Mouse (Mus musculus) heart, embryonic 10.5 days (tissue): Measurements from ENCODE around the gene Snw1. TPM values are rescaled to one million over a fixed set of nuclear protein-coding genes. Genes with fewer than 3 reads are reported as not detected.
"Not testable (repeated sequence)": the region's sequence is repeated elsewhere in the genome, so short reads cannot be mapped to it uniquely, and the experiment has no call there.

ENCODE experiments used
- DNase-seq: peaks from one replicate; pipeline ENCODE4 v3.0.0-alpha.2; 2017; ENCODE audit warnings: low spot score
- H3K27ac ChIP-seq: fragments of 300-500 bp; sonication (generic); 2 replicates; pipeline ENCODE4 v1.5.1; 2016; ENCODE audit warnings: mild to moderate bottlenecking
- H3K27me3 ChIP-seq: fragments of 300-500 bp; sonication (generic); 2 replicates; pipeline ENCODE4 v1.6.1; 2016; ENCODE audit warnings: mild to moderate bottlenecking; ENCODE audit not compliant: poor library complexity, insufficient read depth, severe bottlenecking
- H3K36me3 ChIP-seq: fragments of 300-500 bp; sonication (generic); 2 replicates; pipeline ENCODE4 v1.6.1; 2016; ENCODE audit warnings: mild to moderate bottlenecking, moderate library complexity
- H3K4me1 ChIP-seq: fragments of 300-500 bp; sonication (generic); 2 replicates; pipeline ENCODE4 v1.6.1; 2016; ENCODE audit warnings: mild to moderate bottlenecking
- H3K4me3 ChIP-seq: fragments of 300-500 bp; sonication (generic); 2 replicates; pipeline ENCODE4 v1.5.1; 2016; ENCODE audit warnings: mild to moderate bottlenecking, moderate library complexity
- H3K9me3 ChIP-seq: fragments of 300-500 bp; sonication (generic); 2 replicates; pipeline ENCODE4 v1.6.1; 2016; ENCODE audit warnings: mild to moderate bottlenecking, moderate library complexity
- WGBS: fragments of 180-500 bp; shearing (Covaris S2); methylation state at CpG from one replicate; pipeline ENCODE4 v1.1.7; 2016; 5-methylcytosine and 5-hydroxymethylcytosine counted together
- polyA plus RNA-seq: library from polyadenylated mRNA; unstranded; fragments of >200 nt; fragmentation: Nextera tagmentation; extraction: Ambion mirVana; gene quantifications from 2 replicates; pipeline ENCODE4 v1.2.1, GENCODE M21; 2016

Gene Snw1
- polyA plus RNA-seq, result 94.5 and 116 TPM in 2 replicates

GRCm38 (mm10) chr12:87471964-87472786 lies at the start of gene Snw1:
Gene Snw1 (minus strand): TSS chr12:87472274.
- H3K9me3 ChIP-seq, result no peaks in the 10 kb centered on the region
- peak within 1 kb of the TSS; percentile 93 for H3K27ac ChIP-seq
- DNase-seq, result peak; percentile 97
- peak within 1 kb of the TSS; percentile 82 for H3K4me3 ChIP-seq
- no peaks in the 10 kb centered on the region for H3K27me3 ChIP-seq
- H3K4me1 ChIP-seq, result peaks cover 11% of the 10 kb centered on the region
- peaks cover 17% of the 10 kb centered on the region for H3K36me3 ChIP-seq
- 3% methylated on average over 45 of the region's 45 CpGs for WGBS

- 67% methylated on average over 3 of the region's 3 CpGs for WGBS
- H3K27ac ChIP-seq, H3K36me3 ChIP-seq, H3K4me3 ChIP-seq, H3K9me3 ChIP-seq, DNase-seq, H3K4me1 ChIP-seq, H3K27me3 ChIP-seq: not testable (repeated sequence)
Measured at GRCm38 (mm10) chr12:87519616-87520015, 47.5 kb upstream of the Snw1 start.

GRCm38 (mm10) chr12:87514016-87514415 lies 41.9 kb upstream of the Snw1 start, which contains the start of gene Gm8300:
Gene Gm8300 (plus strand): TSS chr12:87514316.
- H3K27me3 ChIP-seq, H3K4me3 ChIP-seq, H3K36me3 ChIP-seq, DNase-seq, H3K27ac ChIP-seq, H3K4me1 ChIP-seq, H3K9me3 ChIP-seq: not testable (repeated sequence)
- 79% methylated on average over 4 of the region's 4 CpGs for WGBS

- H3K4me1 ChIP-seq, H3K27me3 ChIP-seq, H3K4me3 ChIP-seq, H3K36me3 ChIP-seq, H3K9me3 ChIP-seq, H3K27ac ChIP-seq, DNase-seq: not testable (repeated sequence)
- WGBS, result 85% methylated on average over 3 of the region's 3 CpGs
Measured at GRCm38 (mm10) chr12:87494421-87494820, 22.3 kb upstream of the Snw1 start, which contains the start of gene Gm5788. Gene Gm5788 (plus strand): TSS chr12:87494721.

GRCm38 (mm10) chr12:87488683-87489082 lies 16.6 kb upstream of the Snw1 start:
- not testable (repeated sequence) for H3K4me3 ChIP-seq, H3K27ac ChIP-seq, H3K4me1 ChIP-seq, H3K36me3 ChIP-seq, DNase-seq, H3K9me3 ChIP-seq, H3K27me3 ChIP-seq
- 48% methylated on average over 2 of the region's 2 CpGs for WGBS

GRCm38 (mm10) chr12:87482482-87482881 lies 10.4 kb upstream of the Snw1 start:
- not testable (repeated sequence) for H3K36me3 ChIP-seq, H3K4me1 ChIP-seq, H3K27ac ChIP-seq, H3K4me3 ChIP-seq, DNase-seq, H3K9me3 ChIP-seq, H3K27me3 ChIP-seq
- 88% methylated on average over 5 of the region's 5 CpGs for WGBS

- Histone ChIP-seq H3K4me3 (no peak overlapping the region), H3K4me1 (peaks cover 11% of the 10 kb centered on the region), H3K36me3 (0 out of 2 replicates have a peak, but pooled peaks cover under 1% of the 10 kb centered on the region), H3K27me3 (no peaks in the 10 kb centered on the region), H3K27ac (no peak overlapping the region), H3K9me3 (no peaks in the 10 kb centered on the region)
- 62% methylated on average over 3 of the region's 3 CpGs for WGBS
- DNase-seq, result no peak
Measured at GRCm38 (mm10) chr12:87474756-87475155, 2.7 kb upstream of the Snw1 start.

GRCm38 (mm10) chr12:87471421-87471963 lies 582 bp downstream of the Snw1 start:
- peak overlapping the region; percentile 93 for H3K27ac ChIP-seq
- WGBS, result 1% methylated on average over 19 of the region's 19 CpGs
- peak overlapping the region; percentile 82 for H3K4me3 ChIP-seq
- H3K4me1 ChIP-seq, result peaks cover 11% of the 10 kb centered on the region
- DNase-seq, result no peak
- peaks cover 24% of the 10 kb centered on the region for H3K36me3 ChIP-seq
- no peaks in the 10 kb centered on the region for H3K27me3 ChIP-seq
- no peaks in the 10 kb centered on the region for H3K9me3 ChIP-seq

- Histone ChIP-seq H3K27ac (peak overlapping the region; percentile 93; the same call in 1 of the 2 replicates), H3K9me3 (no peaks in the 10 kb centered on the region), H3K4me1 (peaks cover 11% of the 10 kb centered on the region), H3K36me3 (peaks cover 31% of the 10 kb centered on the region), H3K4me3 (peak overlapping the region; percentile 82), H3K27me3 (no peaks in the 10 kb centered on the region)
- DNase-seq, result no peak
- WGBS, result 65% methylated on average over 7 of the region's 7 CpGs
Measured at GRCm38 (mm10) chr12:87470263-87471136, 1.6 kb downstream of the Snw1 start.

GRCm38 (mm10) chr12:87464678-87465297 lies 7.3 kb downstream of the Snw1 start:
- H3K27ac ChIP-seq, result no peak overlapping the region
- no peaks in the 10 kb centered on the region for H3K9me3 ChIP-seq
- 84% methylated on average over 6 of the region's 6 CpGs for WGBS
- DNase-seq, result no peak
- no peak overlapping the region for H3K4me3 ChIP-seq
- no peaks in the 10 kb centered on the region for H3K27me3 ChIP-seq
- H3K4me1 ChIP-seq, result no peaks in the 10 kb centered on the region
- peaks cover 84% of the 10 kb centered on the region for H3K36me3 ChIP-seq

GRCm38 (mm10) chr12:87449456-87449855 lies 22.6 kb downstream of the Snw1 start:
- H3K36me3 ChIP-seq, result peaks cover 82% of the 10 kb centered on the region
- no peaks in the 10 kb centered on the region for H3K9me3 ChIP-seq
- H3K27me3 ChIP-seq, result no peaks in the 10 kb centered on the region
- H3K4me3 ChIP-seq, result no peak overlapping the region
- H3K27ac ChIP-seq, result no peak overlapping the region
- DNase-seq, result no peak
- 91% methylated on average over 9 of the region's 9 CpGs for WGBS
- H3K4me1 ChIP-seq, result peaks cover 6% of the 10 kb centered on the region; the same call in 1 of the 2 replicates

GRCm38 (mm10) chr12:87444211-87444610 lies 27.9 kb downstream of the Snw1 start:
- H3K4me1 ChIP-seq, result peaks cover 17% of the 10 kb centered on the region; the same call in 1 of the 2 replicates
- WGBS, result 3% methylated on average over 16 of the region's 16 CpGs
- H3K36me3 ChIP-seq, result peaks cover 56% of the 10 kb centered on the region
- H3K4me3 ChIP-seq, result peak overlapping the region; percentile 91
- DNase-seq, result no peak
- no peaks in the 10 kb centered on the region for H3K9me3 ChIP-seq
- no peaks in the 10 kb centered on the region for H3K27me3 ChIP-seq
- peak overlapping the region; percentile 99 for H3K27ac ChIP-seq
